Mouse (Mus musculus): ENCODE data around the gene Taf11. TPM values are rescaled to one million over a fixed set of nuclear protein-coding genes. Genes with fewer than 3 reads are reported as not detected.

Gene Taf11
- polyA plus RNA-seq, 1 experiment = 38.4 TPM

GRCm38 (mm10) chr17:27881518-27881917 is 28.1 kb downstream of the Taf11 start:
- Histone ChIP-seq H3ac (ENCODE audit: control insufficient read depth, insufficient read length, low read depth) (no peak overlapping the region), H3K27me3 (ENCODE audit: control insufficient read depth, insufficient read depth, insufficient read length) (no peaks in the 10 kb centered on the region), H3K4me3 (ENCODE audit: insufficient read depth, poor library complexity, severe bottlenecking) (no peak overlapping the region), H3K79me2 (ENCODE audit: control insufficient read depth, insufficient read depth) (no peaks in the 10 kb centered on the region), H3K36me3 (ENCODE audit: control insufficient read depth, insufficient read depth) (peaks cover 8% of the 10 kb centered on the region), H3K79me3 (ENCODE audit: low read depth) (no peaks in the 10 kb centered on the region)
- no peak for TF ChIP-seq USF1 (IDR thresholded peaks at IDR 0.05; ENCODE audit: low read depth)

GRCm38 (mm10) chr17:27874510-27874909 is 35.1 kb downstream of the Taf11 start:
- H3K79me3 ChIP-seq (ENCODE audit: low read depth) = peaks cover 2% of the 10 kb centered on the region
- no peaks in the 10 kb centered on the region for H3K27me3 ChIP-seq (ENCODE audit: control insufficient read depth, insufficient read depth, insufficient read length)
- peaks cover 7% of the 10 kb centered on the region for H3K79me2 ChIP-seq (ENCODE audit: control insufficient read depth, insufficient read depth)
- no peak overlapping the region for H3ac ChIP-seq (ENCODE audit: control insufficient read depth, insufficient read length, low read depth)
- no peak overlapping the region for H3K4me3 ChIP-seq (ENCODE audit: insufficient read depth, poor library complexity, severe bottlenecking)
- TF ChIP-seq MYOD1 (IDR thresholded peaks at IDR 0.05; ENCODE audit: control insufficient read depth, insufficient read length, low read depth) = no peak
- no peaks in the 10 kb centered on the region for H3K36me3 ChIP-seq (ENCODE audit: control insufficient read depth, insufficient read depth)

GRCm38 (mm10) chr17:27873583-27873982 is 36.1 kb downstream of the Taf11 start:
- peaks cover 2% of the 10 kb centered on the region for H3K79me3 ChIP-seq (ENCODE audit: low read depth)
- H3K4me3 ChIP-seq (ENCODE audit: insufficient read depth, poor library complexity, severe bottlenecking) = no peak overlapping the region
- H3ac ChIP-seq (ENCODE audit: control insufficient read depth, insufficient read length, low read depth) = no peak overlapping the region
- H3K79me2 ChIP-seq (ENCODE audit: control insufficient read depth, insufficient read depth) = peaks cover 7% of the 10 kb centered on the region
- H3K36me3 ChIP-seq (ENCODE audit: control insufficient read depth, insufficient read depth) = no peaks in the 10 kb centered on the region
- no peaks in the 10 kb centered on the region for H3K27me3 ChIP-seq (ENCODE audit: control insufficient read depth, insufficient read depth, insufficient read length)
- TF ChIP-seq USF1 (IDR thresholded peaks at IDR 0.05; ENCODE audit: low read depth) (no peak), CEBPB (IDR thresholded peaks at IDR 0.05; ENCODE audit: low read depth) (no peak), FOSL1 (IDR thresholded peaks at IDR 0.05; ENCODE audit: insufficient read depth, low read length, poor library complexity, severe bottlenecking) (no peak), MYOD1 (IDR thresholded peaks at IDR 0.05; ENCODE audit: control insufficient read depth, insufficient read length, low read depth) (no peak), MAX (IDR thresholded peaks at IDR 0.05) (no peak), CTCF (IDR thresholded peaks at IDR 0.05; ENCODE audit: control insufficient read depth, insufficient read depth, insufficient read length) (no peak), MYOG (IDR thresholded peaks at IDR 0.05; ENCODE audit: control insufficient read depth, extremely low read depth, insufficient read length) (no peak)

GRCm38 (mm10) chr17:27871851-27872250 is 37.8 kb downstream of the Taf11 start:
- H3K4me3 ChIP-seq (ENCODE audit: insufficient read depth, poor library complexity, severe bottlenecking) = no peak overlapping the region
- peaks cover 13% of the 10 kb centered on the region for H3K79me2 ChIP-seq (ENCODE audit: control insufficient read depth, insufficient read depth)
- H3K79me3 ChIP-seq (ENCODE audit: low read depth) = peaks cover 4% of the 10 kb centered on the region
- TF ChIP-seq USF1 (IDR thresholded peaks at IDR 0.05; ENCODE audit: low read depth) (no peak), CEBPB (IDR thresholded peaks at IDR 0.05; ENCODE audit: low read depth) (no peak), MYOG (IDR thresholded peaks at IDR 0.05; ENCODE audit: control insufficient read depth, extremely low read depth, insufficient read length) (no peak), FOSL1 (IDR thresholded peaks at IDR 0.05; ENCODE audit: insufficient read depth, low read length, poor library complexity, severe bottlenecking) (no peak), MAX (IDR thresholded peaks at IDR 0.05) (no peak), MYOD1 (IDR thresholded peaks at IDR 0.05; ENCODE audit: control insufficient read depth, insufficient read length, low read depth) (no peak), CTCF (IDR thresholded peaks at IDR 0.05; ENCODE audit: control insufficient read depth, insufficient read depth, insufficient read length) (no peak)
- H3K27me3 ChIP-seq (ENCODE audit: control insufficient read depth, insufficient read depth, insufficient read length) = no peaks in the 10 kb centered on the region
- no peaks in the 10 kb centered on the region for H3K36me3 ChIP-seq (ENCODE audit: control insufficient read depth, insufficient read depth)
- no peak overlapping the region for H3ac ChIP-seq (ENCODE audit: control insufficient read depth, insufficient read length, low read depth)

- no peak overlapping the region for H3K4me3 ChIP-seq (ENCODE audit: insufficient read depth, poor library complexity, severe bottlenecking)
- no peaks in the 10 kb centered on the region for H3K27me3 ChIP-seq (ENCODE audit: control insufficient read depth, insufficient read depth, insufficient read length)
- peaks cover 36% of the 10 kb centered on the region for H3K79me2 ChIP-seq (ENCODE audit: control insufficient read depth, insufficient read depth)
- no peak for TF ChIP-seq CTCF (IDR thresholded peaks at IDR 0.05; ENCODE audit: control insufficient read depth, insufficient read depth, insufficient read length)
- no peak for TF ChIP-seq MYOG (IDR thresholded peaks at IDR 0.05; ENCODE audit: control insufficient read depth, extremely low read depth, insufficient read length)
- TF ChIP-seq CEBPB (IDR thresholded peaks at IDR 0.05; ENCODE audit: low read depth) = no peak
- no peak for TF ChIP-seq MYOD1 (IDR thresholded peaks at IDR 0.05; ENCODE audit: control insufficient read depth, insufficient read length, low read depth)
- no peak for TF ChIP-seq USF1 (IDR thresholded peaks at IDR 0.05; ENCODE audit: low read depth)
- TF ChIP-seq FOSL1 (IDR thresholded peaks at IDR 0.05; ENCODE audit: insufficient read depth, low read length, poor library complexity, severe bottlenecking) = no peak
- TF ChIP-seq MAX (IDR thresholded peaks at IDR 0.05) = no peak
- H3K36me3 ChIP-seq (ENCODE audit: control insufficient read depth, insufficient read depth) = no peaks in the 10 kb centered on the region
- peaks cover 7% of the 10 kb centered on the region for H3K79me3 ChIP-seq (ENCODE audit: low read depth)
- no peak overlapping the region for H3ac ChIP-seq (ENCODE audit: control insufficient read depth, insufficient read length, low read depth)
These were observed 42.9 kb downstream of the Taf11 start for GRCm38 (mm10) chr17:27866737-27867136.

- Histone ChIP-seq H3K79me2 (ENCODE audit: control insufficient read depth, insufficient read depth) (peaks cover 49% of the 10 kb centered on the region), H3K79me3 (ENCODE audit: low read depth) (peaks cover 8% of the 10 kb centered on the region), H3K27me3 (ENCODE audit: control insufficient read depth, insufficient read depth, insufficient read length) (no peaks in the 10 kb centered on the region), H3K4me3 (ENCODE audit: insufficient read depth, poor library complexity, severe bottlenecking) (no peak overlapping the region), H3K36me3 (ENCODE audit: control insufficient read depth, insufficient read depth) (no peaks in the 10 kb centered on the region), H3ac (ENCODE audit: control insufficient read depth, insufficient read length, low read depth) (no peak overlapping the region)
- TF ChIP-seq MAX (IDR thresholded peaks at IDR 0.05) (no peak), FOSL1 (IDR thresholded peaks at IDR 0.05; ENCODE audit: insufficient read depth, low read length, poor library complexity, severe bottlenecking) (no peak), CTCF (IDR thresholded peaks at IDR 0.05; ENCODE audit: control insufficient read depth, insufficient read depth, insufficient read length) (no peak), MYOD1 (IDR thresholded peaks at IDR 0.05; ENCODE audit: control insufficient read depth, insufficient read length, low read depth) (no peak), CEBPB (IDR thresholded peaks at IDR 0.05; ENCODE audit: low read depth) (no peak), MYOG (IDR thresholded peaks at IDR 0.05; ENCODE audit: control insufficient read depth, extremely low read depth, insufficient read length) (no peak), USF1 (IDR thresholded peaks at IDR 0.05; ENCODE audit: low read depth) (no peak)
These were observed 44.2 kb downstream of the Taf11 start for GRCm38 (mm10) chr17:27865461-27865860.

Data from C2C12 (cell line).